In the genomic region with DNA sequence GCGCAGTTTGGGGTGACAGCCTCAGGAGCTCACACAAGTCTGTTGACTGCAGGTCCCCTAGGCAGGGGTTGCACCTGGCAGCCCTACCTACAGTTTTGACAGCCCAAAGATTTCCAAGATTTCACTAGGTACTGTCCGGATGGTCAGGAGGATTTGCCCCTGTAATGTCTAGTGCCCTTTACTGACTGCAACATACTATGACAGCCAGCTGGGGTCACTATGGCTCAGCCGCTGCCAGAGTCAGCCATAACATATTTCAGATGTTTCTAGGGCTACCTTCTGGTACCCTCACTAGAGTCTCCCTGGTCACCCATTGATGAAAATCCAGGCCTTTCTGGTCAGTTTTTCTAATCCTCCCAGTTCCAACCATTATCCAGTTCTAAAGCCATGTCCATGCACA, we compare ENCODE assay signal across 16 mouse cellular contexts. TPM values are rescaled to one million over a fixed set of nuclear protein-coding genes. Genes with fewer than 3 reads are reported as not detected.
DNase-seq lines count a peak whose midpoint lies in the region; ATAC-seq and TF ChIP-seq lines count a peak whose summit lies in the region.
"Had no signal": no experiment of that assay in that cellular context is flagged by ENCODE, and none has a peak within 500 bp of the region (broad histone marks: within the 10 kb centered on the region; RNA-seq: fewer than 3 reads in every experiment).

No protein-coding gene starts in this region.

- no peak overlapping the region for H3K27ac ChIP-seq in cerebellum, adult 2 months (ENCODE audit: insufficient read depth, low read length)
- H3K27ac ChIP-seq in liver, embryonic 14.5 days: no peak overlapping the region
- no peak overlapping the region for H3K27ac ChIP-seq in MEL (ENCODE audit: control insufficient read depth, low read depth, low read length)
- H3K27ac ChIP-seq: hindbrain, embryonic 14.5 days had no signal

- H3K9ac ChIP-seq in liver, embryonic 14.5 days (replicated peaks): no peak overlapping the region
- H3K9ac ChIP-seq in MEL (ENCODE audit: control insufficient read depth, low read depth, low read length, poor library complexity, severe bottlenecking): no peak overlapping the region
- H3K9ac ChIP-seq: hindbrain, embryonic 14.5 days had no signal

- TF ChIP-seq EP300 in liver, embryonic 14.5 days (IDR thresholded peaks at IDR 0.05; ENCODE audit: low read depth): no peak
- TF ChIP-seq EP300 in MEL (IDR thresholded peaks at IDR 0.05; ENCODE audit: low read depth in 1 of 2, low read length in 2 of 2): no peak

- H3K79me2 ChIP-seq in MEL (ENCODE audit: control insufficient read depth, insufficient read depth, low read length, poor library complexity): no peaks in the 10 kb centered on the region

- TF ChIP-seq RAD21 in MEL (IDR thresholded peaks at IDR 0.05; ENCODE audit: low read depth, low read length): peak; percentile 54

- H3K9me3 ChIP-seq in liver, embryonic 14.5 days (ENCODE audit: control insufficient read depth, low read length): no peaks in the 10 kb centered on the region
- no peaks in the 10 kb centered on the region for H3K9me3 ChIP-seq in MEL (replicated peaks; ENCODE audit: insufficient read depth, low read length)

- DNase-seq in cerebellum, adult 2 months: no peak
- no peak for DNase-seq in cerebellum, adult 9-10 months
- no peak for DNase-seq in liver, embryonic 14.5 days (ENCODE audit: low read depth in 3 of 3, low spot score in 3 of 3)
- DNase-seq in liver (no peak), MEL (ENCODE audit: low read depth, low spot score) (no peak)
- DNase-seq in frontal cortex, postnatal 36 days (ENCODE audit: low spot score in 2 of 2): no peak
- DNase-seq in right cerebral cortex, postnatal 4 days: no peak
- DNase-seq: adrenal gland, postnatal 14 days; cerebellum, adult 11 months; thymus, postnatal 4 days had no signal

- H3K27me3 ChIP-seq in cerebellum, adult 2 months (ENCODE audit: control insufficient read depth, insufficient read depth, low read length): no peaks in the 10 kb centered on the region
- H3K27me3 ChIP-seq in liver, embryonic 14.5 days (ENCODE audit: control insufficient read depth, insufficient read depth, low read length): no peaks in the 10 kb centered on the region
- H3K27me3 ChIP-seq in MEL (ENCODE audit: control insufficient read depth in 1 of 2, insufficient read depth in 2 of 2, low read length in 2 of 2): no peaks in the 10 kb centered on the region

- H3K4me1 ChIP-seq in cerebellum, adult 2 months (ENCODE audit: control insufficient read depth, insufficient read depth, low read length): peaks cover 12% of the 10 kb centered on the region
- no peaks in the 10 kb centered on the region; a peak in 1 of 4 replicates for H3K4me1 ChIP-seq in liver, embryonic 14.5 days (replicated peaks; ENCODE audit: control insufficient read depth in 2 of 2, insufficient read depth in 2 of 2, low read length in 1 of 2)
- H3K4me1 ChIP-seq in MEL (ENCODE audit: control insufficient read depth in 1 of 2, insufficient read depth in 2 of 2, low read length in 2 of 2): no peaks in the 10 kb centered on the region

- no peak for ATAC-seq in liver, embryonic 14.5 days (ENCODE audit: insufficient read depth)
- ATAC-seq in neutrophil, adult 5-6 weeks (ENCODE audit: extremely low read depth, insufficient number of reproducible peaks, low FRiP score, poor library complexity, severe bottlenecking): 0 out of 2 replicates have a peak, but pooled peaks have one; percentile 27

- no peak for TF ChIP-seq POLR2A in cerebellum, adult 2 months (IDR thresholded peaks at IDR 0.05; ENCODE audit: borderline replicate concordance, insufficient read depth, low read length)
- no peak for TF ChIP-seq POLR2A in MEL (IDR thresholded peaks at IDR 0.05; ENCODE audit: control insufficient read depth in 1 of 2, insufficient read depth in 1 of 2, low read depth in 1 of 2, low read length in 2 of 2, poor library complexity in 1 of 2)

- H3K4me2 ChIP-seq in liver, embryonic 14.5 days (ENCODE audit: low read depth): no peak overlapping the region
- H3K4me2 ChIP-seq: heart, embryonic 11.5 days; hindbrain, embryonic 14.5 days had no signal

- H3K4me3 ChIP-seq in cerebellum, adult 2 months (replicated peaks; ENCODE audit: insufficient read depth, low read depth, low read length): no peak overlapping the region
- H3K4me3 ChIP-seq in liver, embryonic 14.5 days (ENCODE audit: insufficient read depth in 1 of 2, low read depth in 2 of 2, low read length in 2 of 2): no peak overlapping the region
- no peak overlapping the region for H3K4me3 ChIP-seq in MEL (ENCODE audit: control insufficient read depth in 1 of 2, insufficient read depth in 1 of 2, low read depth in 2 of 2, low read length in 2 of 2)

- WGBS in cerebellum, adult 2 months: 66% methylated on average over 3 of the region's 3 CpGs
- 66% methylated on average over 3 of the region's 3 CpGs for WGBS in liver, embryonic 14.5 days (ENCODE audit: insufficient replicate concordance)

- no peaks in the 10 kb centered on the region; the same call in 1 of the 2 replicates for H3K36me3 ChIP-seq in liver, embryonic 14.5 days (replicated peaks; ENCODE audit: control insufficient read depth, insufficient read depth, low read depth)
- no peaks in the 10 kb centered on the region for H3K36me3 ChIP-seq in MEL (ENCODE audit: control insufficient read depth in 1 of 2, insufficient read depth in 2 of 2, low read length in 2 of 2)

- peak; percentile 48; the same call in 1 of the 2 replicates for TF ChIP-seq CTCF in cerebellum, adult 2 months (IDR thresholded peaks at IDR 0.05; ENCODE audit: borderline replicate concordance, insufficient read depth, low read depth, low read length)
- TF ChIP-seq CTCF in liver, embryonic 14.5 days (IDR thresholded peaks at IDR 0.05; ENCODE audit: low read depth): peak; percentile 45
- TF ChIP-seq CTCF in MEL (IDR thresholded peaks at IDR 0.05 in 2 of 3, conservative IDR thresholded peaks at IDR 0.05 in 1 of 3; ENCODE audit: control insufficient read depth in 1 of 3, insufficient read depth in 1 of 3, low read depth in 2 of 3, low read length in 3 of 3, poor library complexity in 1 of 3, severe bottlenecking in 1 of 3): peak; percentile 24 to 54 (median 51)

TF ChIP-seq in MEL, 35 proteins besides CTCF, POLR2A, EP300 and RAD21 (continues in another document):
- TF ChIP-seq ZC3H11A (IDR thresholded peaks at IDR 0.05; ENCODE audit: low read depth, low read length) (peak; percentile 23; the same call in 1 of the 2 replicates), UBTF (IDR thresholded peaks at IDR 0.05; ENCODE audit: borderline replicate concordance, insufficient read depth, low read depth, low read length) (no peak), SIN3A (IDR thresholded peaks at IDR 0.05; ENCODE audit: low read length) (no peak), NELFE (IDR thresholded peaks at IDR 0.05; ENCODE audit: low read depth, low read length) (no peak), MAZ (IDR thresholded peaks at IDR 0.05; ENCODE audit: low read depth, low read length) (no peak), POLR2AphosphoS5 (IDR thresholded peaks at IDR 0.05; ENCODE audit: borderline replicate concordance, low read depth, low read length) (no peak), ZKSCAN1 (IDR thresholded peaks at IDR 0.05; ENCODE audit: low read depth, low read length) (no peak), GATA1 (IDR thresholded peaks at IDR 0.05; ENCODE audit: low read depth, low read length) (no peak), CHD1 (IDR thresholded peaks at IDR 0.05; ENCODE audit: low read depth, low read length) (no peak), GABPA (IDR thresholded peaks at IDR 0.05; ENCODE audit: low read depth, low read length) (no peak)

RNA-seq across cellular contexts. Expression of gene C8g, which starts 8.4 kb away (rescaled TPM):
- polyA plus RNA-seq in cerebellum, adult 2 months (2012; rRNA removed): 3.6 and 4.2 TPM in 2 replicates
- polyA plus RNA-seq in liver, embryonic 14.5 days (2012; rRNA removed): 26.7 and 31.2 TPM in 2 replicates
- polyA plus RNA-seq in liver, embryonic 14.5 days (2014; fragmentation: Nextera tagmentation; extraction: Ambion mirVana): 53.1 and 57.9 TPM in 2 replicates
- total RNA-seq in MEL (2012; rRNA removed): 1.5 and 2.3 TPM in 2 replicates
- polyA plus RNA-seq in MEL (2012; ENCODE audit: insufficient read depth in 1 of 2, insufficient read length in 2 of 2, low read depth in 1 of 2, low replicate concordance in 2 of 2, missing spikeins in 1 of 2): 1 to 10 TPM in 1 of 2 experiments, not detected in 1; 5.1 TPM
- total RNA-seq in neutrophil, adult 5-6 weeks (2017): 0.98 TPM in 1 of 2 replicates, not detected in the other

RNA-seq across cellular contexts. Expression of gene Fbxw5, which starts 9.4 kb away (rescaled TPM):
- polyA plus RNA-seq in cerebellum, adult 2 months (2012; rRNA removed): 54.7 and 59.4 TPM in 2 replicates
- 6.2 and 8.1 TPM in 2 replicates for polyA plus RNA-seq in liver, embryonic 14.5 days (2012; rRNA removed)
- 18.3 and 20.4 TPM in 2 replicates for polyA plus RNA-seq in liver, embryonic 14.5 days (2014; fragmentation: Nextera tagmentation; extraction: Ambion mirVana)
- total RNA-seq in MEL (2012; rRNA removed): 27.5 and 29.2 TPM in 2 replicates
- polyA plus RNA-seq in MEL (2012; ENCODE audit: insufficient read depth in 1 of 2, insufficient read length in 2 of 2, low read depth in 1 of 2, low replicate concordance in 2 of 2, missing spikeins in 1 of 2): 10 to 100 TPM in 1 of 2 experiments, not detected in 1; 65.6 TPM
- 37.1 and 43.1 TPM in 2 replicates for total RNA-seq in neutrophil, adult 5-6 weeks (2017)

RNA-seq across cellular contexts. Expression of gene Lcn12, which starts 16.2 kb away (rescaled TPM):
- not detected in 2 replicates for polyA plus RNA-seq in cerebellum, adult 2 months (2012; rRNA removed)
- not detected in 2 replicates for polyA plus RNA-seq in liver, embryonic 14.5 days (2012; rRNA removed)
- not detected in 2 replicates for polyA plus RNA-seq in liver, embryonic 14.5 days (2014; fragmentation: Nextera tagmentation; extraction: Ambion mirVana)
- not detected in 2 replicates for total RNA-seq in MEL (2012; rRNA removed)
- polyA plus RNA-seq in MEL (2012; ENCODE audit: insufficient read depth in 1 of 2, insufficient read length in 2 of 2, low read depth in 1 of 2, low replicate concordance in 2 of 2, missing spikeins in 1 of 2): not detected
- not detected in 2 replicates for total RNA-seq in neutrophil, adult 5-6 weeks (2017)
- total RNA-seq: adrenal gland, postnatal 14 days; left cerebral cortex, postnatal 25 days had no signal
- polyA plus RNA-seq: embryonic facial prominence, embryonic 14.5 days; heart, embryonic 11.5 days; hindbrain, embryonic 14.5 days; lung, embryonic 16.5 days had no signal

RNA-seq across cellular contexts. Expression of gene Traf2, which starts 36.8 kb away (rescaled TPM):
- 12.3 and 12.5 TPM in 2 replicates for polyA plus RNA-seq in cerebellum, adult 2 months (2012; rRNA removed)
- polyA plus RNA-seq in liver, embryonic 14.5 days (2012; rRNA removed): 5.2 and 5.9 TPM in 2 replicates
- polyA plus RNA-seq in liver, embryonic 14.5 days (2014; fragmentation: Nextera tagmentation; extraction: Ambion mirVana): 12.3 and 14.4 TPM in 2 replicates
- total RNA-seq in MEL (2012; rRNA removed): 19.9 and 21.0 TPM in 2 replicates
- 10 to 100 TPM in 1 of 2 experiments, not detected in 1; 28.3 TPM for polyA plus RNA-seq in MEL (2012; ENCODE audit: insufficient read depth in 1 of 2, insufficient read length in 2 of 2, low read depth in 1 of 2, low replicate concordance in 2 of 2, missing spikeins in 1 of 2)
- total RNA-seq in neutrophil, adult 5-6 weeks (2017): 28.1 and 30.4 TPM in 2 replicates

RNA-seq across cellular contexts. Expression of gene Ptgds, which starts 40.1 kb away (rescaled TPM):
- 2,130 and 2,485 TPM in 2 replicates for polyA plus RNA-seq in cerebellum, adult 2 months (2012; rRNA removed)
- 0.47 and 0.96 TPM in 2 replicates for polyA plus RNA-seq in liver, embryonic 14.5 days (2012; rRNA removed)
- polyA plus RNA-seq in liver, embryonic 14.5 days (2014; fragmentation: Nextera tagmentation; extraction: Ambion mirVana): 0.17 TPM in 1 of 2 replicates, not detected in the other
- not detected in 2 replicates for total RNA-seq in MEL (2012; rRNA removed)
- not detected for polyA plus RNA-seq in MEL (2012; ENCODE audit: insufficient read depth in 1 of 2, insufficient read length in 2 of 2, low read depth in 1 of 2, low replicate concordance in 2 of 2, missing spikeins in 1 of 2)
- total RNA-seq in neutrophil, adult 5-6 weeks (2017): not detected in 2 replicates
